Mouse (Mus musculus): ENCODE measurements around the gene Opn4. TPM values are rescaled to one million over a fixed set of nuclear protein-coding genes. Genes with fewer than 3 reads are reported as not detected.

The Opn4 gene
- not detected for total RNA-seq (2021)
- long read RNA-seq, experiment 1, result 0 reads
- long read RNA-seq, experiment 2, result 0 reads

- no peak for DNase-seq
Measured at GRCm38 (mm10) chr14:34599941-34600340, at the start of gene Opn4. Gene Opn4 (minus strand): TSS chr14:34600142.

DNA sequence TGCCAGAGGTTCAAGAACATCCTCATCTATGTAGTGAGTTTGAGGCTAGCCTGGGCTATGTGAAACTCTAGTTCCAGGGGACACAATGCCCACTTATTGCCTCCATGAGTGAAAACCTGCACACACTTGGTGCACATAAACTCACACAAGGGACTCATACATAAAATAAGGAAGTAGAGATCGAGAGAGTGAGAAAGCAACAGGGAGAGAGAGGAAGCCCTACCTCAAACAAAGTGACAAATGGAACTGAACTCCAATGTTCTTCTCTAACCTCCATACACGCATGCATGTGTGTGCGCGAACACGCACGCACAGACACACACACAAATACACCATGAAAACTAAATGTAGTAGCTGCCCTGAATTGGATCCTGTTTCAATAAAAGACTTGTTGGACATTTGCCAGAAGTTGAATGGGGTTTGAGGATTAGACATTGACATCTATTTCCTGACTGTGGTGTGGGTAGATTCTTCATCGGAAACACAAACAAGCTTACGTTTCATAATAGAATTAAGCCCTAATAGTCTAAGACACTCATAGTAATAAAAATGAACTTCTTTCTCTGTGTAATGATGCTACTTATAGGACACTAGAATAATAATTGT lies 48.0 kb upstream of the Opn4 start:
- DNase-seq, result no peak

- no peak for DNase-seq
Measured at GRCm38 (mm10) chr14:34644140-34644539, 44.2 kb upstream of the Opn4 start.

DNA sequence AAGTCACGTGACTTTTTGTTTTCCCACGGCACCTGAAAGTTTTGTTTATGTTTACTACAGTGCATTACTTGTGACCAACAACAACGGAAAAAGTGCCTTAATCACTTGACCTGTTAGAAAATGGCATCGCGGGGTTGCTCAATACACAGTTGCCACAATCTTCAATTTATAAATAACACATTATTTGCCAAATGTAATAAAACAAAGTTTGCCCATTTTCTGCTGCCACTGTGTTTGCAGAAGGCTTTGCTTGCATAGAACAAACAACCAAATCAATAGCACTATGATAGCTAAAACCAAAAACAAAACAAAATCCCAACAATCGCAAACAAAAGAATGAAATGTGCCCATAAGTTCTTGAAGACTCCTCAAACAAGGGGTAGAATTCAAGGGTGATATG lies 35.8 kb upstream of the Opn4 start:
- no peak for DNase-seq

GRCm38 (mm10) chr14:34635192-34635591 lies 35.2 kb upstream of the Opn4 start:
- no peak for DNase-seq

DNA sequence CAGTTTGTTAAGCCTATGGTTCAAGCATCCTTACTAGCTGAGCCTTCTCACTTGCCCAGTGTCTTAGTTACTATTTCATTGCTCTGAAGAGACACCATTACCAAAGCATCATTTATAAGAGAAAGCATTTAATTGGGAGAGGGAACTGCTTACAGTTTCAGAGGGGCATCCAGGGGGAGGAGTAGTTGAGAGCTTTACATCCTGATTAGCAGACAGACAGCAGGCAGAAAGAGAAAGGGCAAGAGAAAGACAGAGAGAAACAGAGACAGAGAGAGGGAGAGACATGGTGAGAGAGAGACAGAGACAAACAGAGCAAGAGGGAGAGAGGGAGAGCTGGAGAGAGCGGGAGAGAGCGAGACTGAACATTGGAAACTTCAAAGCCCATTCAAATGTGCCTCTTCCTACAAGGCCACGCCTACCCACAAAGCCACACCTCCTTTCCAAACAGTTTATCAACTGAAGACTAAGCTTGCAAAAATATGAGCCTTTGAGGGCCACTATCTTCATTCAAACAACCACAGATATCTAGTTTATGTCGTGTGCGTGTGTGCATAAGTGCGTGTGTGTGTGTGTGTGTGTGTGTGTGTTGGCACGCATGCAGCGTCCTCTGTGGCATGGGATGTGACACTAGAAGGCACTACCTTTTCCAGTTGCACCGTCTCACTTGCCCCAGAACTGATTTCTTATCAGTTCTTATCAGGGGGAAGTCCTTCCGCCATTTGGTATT lies 32.9 kb upstream of the Opn4 start:
- no peak for DNase-seq

GRCm38 (mm10) chr14:34626824-34627223 lies 26.9 kb upstream of the Opn4 start:
- DNase-seq, result no peak

DNA sequence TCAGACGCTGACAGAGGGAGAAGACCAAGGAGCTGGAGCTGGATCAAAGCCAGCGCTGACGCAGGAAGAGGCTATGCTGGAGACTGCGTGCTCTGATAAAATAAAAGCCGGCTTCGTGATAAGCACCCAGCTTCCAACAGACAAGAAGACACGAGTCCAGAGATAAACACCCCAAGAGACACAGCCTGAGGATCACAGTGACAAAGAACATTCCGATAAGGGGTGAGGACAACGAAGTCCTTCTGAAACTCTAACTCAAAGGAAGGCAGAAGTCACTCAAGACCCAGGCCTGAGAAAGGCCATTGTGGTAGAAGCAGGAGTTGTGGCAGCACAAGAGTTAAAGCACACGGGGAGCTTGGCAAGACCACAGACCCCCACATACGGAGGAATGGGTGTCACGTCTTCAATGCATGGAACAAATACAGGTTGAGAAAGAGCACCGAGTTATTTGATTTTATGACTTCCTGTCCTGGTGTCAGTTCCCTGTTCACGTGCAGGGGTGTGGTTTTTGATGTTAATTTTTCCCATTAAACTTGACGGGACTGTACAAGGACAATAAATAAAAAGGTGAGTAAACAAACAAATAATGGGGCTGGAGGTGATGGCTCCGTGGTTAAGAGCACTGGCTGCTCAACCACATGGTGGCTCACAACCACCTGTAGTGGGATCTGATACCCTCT lies 23.7 kb upstream of the Opn4 start:
- DNase-seq, result peak; percentile 55 to 62

DNA sequence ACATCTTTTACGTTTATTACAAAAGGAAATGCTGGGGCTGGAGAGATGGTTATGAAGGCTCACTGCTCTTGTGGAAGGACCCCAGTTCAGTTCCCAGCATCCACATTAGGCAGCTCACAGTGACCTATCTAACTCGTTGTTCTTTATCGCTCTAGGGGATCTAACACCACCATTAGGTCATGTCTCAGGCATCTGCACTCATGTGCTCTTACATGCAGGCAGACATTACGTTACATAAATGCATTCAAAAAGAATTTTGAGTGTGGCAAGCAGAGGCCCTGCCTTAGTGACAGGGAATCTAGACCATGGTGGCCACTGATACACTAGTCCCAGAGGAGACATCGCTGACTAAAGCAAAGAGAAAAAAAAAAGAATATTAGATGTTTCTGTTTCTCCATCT lies 23.1 kb upstream of the Opn4 start:
- no peak for DNase-seq

DNA sequence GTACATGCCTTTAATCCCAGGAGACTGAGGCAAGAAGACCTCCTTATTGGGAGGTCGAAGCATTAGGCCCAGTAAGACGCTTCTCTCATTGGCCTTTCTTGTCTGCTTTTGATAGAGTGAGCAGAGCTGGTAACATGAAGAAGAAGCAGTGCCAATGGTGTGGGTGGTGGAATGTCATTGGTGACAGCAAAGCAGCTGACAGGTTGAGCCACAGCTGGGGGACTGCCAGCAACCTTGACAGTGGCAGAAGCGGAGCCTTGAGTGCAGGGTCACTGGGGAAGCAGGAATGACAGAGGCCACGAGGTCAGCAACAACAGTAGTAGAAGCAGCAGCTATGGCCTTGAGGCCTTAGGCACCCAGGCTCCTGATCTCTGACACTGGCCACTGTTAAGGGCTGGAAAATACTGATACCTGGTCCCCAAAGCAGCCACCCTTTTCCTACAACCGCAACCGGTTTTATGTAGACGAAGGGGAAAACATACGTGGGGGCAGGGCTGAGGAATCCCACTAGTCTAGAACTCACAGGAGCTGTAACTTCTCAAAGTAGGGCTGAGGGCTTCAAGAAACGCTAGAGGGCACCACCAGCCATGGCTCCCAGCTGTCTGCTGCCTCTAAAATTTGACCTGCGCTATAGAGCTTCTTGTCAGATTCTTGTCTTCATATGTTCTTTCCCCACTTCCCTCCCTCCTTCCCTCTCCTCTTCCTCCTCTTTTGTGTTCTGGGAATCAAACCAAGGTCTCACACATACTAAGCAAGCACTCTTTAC lies 20.9 kb upstream of the Opn4 start:
- DNase-seq, result peak; percentile 85 to 89

DNA sequence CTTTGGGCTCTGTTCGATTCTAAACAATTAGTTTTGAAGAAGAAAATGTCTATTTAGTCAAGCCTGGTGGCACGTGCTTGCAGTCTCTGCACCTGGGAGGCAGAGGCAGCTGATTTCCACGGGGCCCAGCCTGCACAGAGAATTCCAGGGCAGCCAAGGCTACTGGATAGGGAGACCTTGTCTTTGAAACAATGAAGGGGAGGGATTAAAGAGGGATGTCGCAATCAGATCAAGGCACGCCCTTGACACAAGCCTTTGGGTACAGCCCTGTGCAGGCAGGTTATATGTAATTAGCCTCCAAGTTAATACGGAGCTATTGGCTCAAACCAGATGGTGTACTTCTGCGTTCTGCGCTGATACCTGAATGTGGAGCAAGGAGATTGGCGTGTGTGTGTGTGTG lies 18.9 kb upstream of the Opn4 start:
- peak; percentile 46 to 63 for DNase-seq

DNA sequence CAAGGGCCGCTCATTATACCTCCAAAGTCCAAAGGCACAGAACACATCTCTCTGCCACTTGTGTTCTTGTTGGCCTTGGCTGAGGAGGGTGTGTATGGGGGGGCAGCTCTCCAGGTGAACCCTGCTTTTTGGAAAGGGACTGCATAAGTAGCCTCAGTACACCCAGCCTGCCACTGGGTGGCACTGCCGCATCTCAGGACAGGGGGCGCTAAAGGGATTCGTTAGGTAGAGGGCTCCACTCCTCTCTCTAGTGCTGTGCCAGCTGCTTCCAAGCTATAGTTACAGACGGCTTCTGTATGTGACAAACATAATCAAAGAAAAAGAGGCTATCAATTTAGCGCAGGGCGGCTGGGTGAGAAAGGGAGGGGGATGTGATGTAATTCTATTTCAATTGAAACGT lies 16.9 kb upstream of the Opn4 start:
- peak; percentile 89 to 90 for DNase-seq

- DNase-seq, result no peak
Measured at GRCm38 (mm10) chr14:34615625-34616024, 15.7 kb upstream of the Opn4 start.

DNA sequence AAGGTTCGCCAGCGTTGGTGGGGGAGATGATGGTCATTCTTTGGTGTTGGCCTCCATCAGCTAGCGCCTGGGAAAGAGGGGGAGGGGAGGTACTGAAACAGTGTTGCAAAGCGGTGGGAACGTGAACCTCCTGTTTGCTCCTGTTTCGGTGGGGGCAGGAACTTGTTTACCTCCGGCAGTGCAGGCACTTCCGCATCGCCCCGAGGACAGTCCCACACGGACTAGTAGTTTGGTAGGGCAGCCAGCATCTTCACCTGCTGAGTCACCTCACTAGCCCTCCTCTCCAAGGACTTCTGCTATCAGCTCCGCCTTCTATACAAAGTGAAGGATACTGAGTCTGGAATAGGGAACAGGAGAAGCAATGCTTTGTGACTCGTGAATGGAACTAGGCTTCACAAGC lies 15.1 kb upstream of the Opn4 start:
- peak in 1 of 2 experiments; percentile 39 for DNase-seq

GRCm38 (mm10) chr14:34614551-34614950 lies 14.6 kb upstream of the Opn4 start:
- no peak for DNase-seq

- no peak for DNase-seq
Measured at GRCm38 (mm10) chr14:34613523-34613922, 13.6 kb upstream of the Opn4 start.

- DNase-seq, result peak; percentile 32 to 38
Measured at GRCm38 (mm10) chr14:34612222-34612621, 12.3 kb upstream of the Opn4 start.

- DNase-seq, result no peak
Measured at GRCm38 (mm10) chr14:34611591-34611990, 11.6 kb upstream of the Opn4 start.

DNA sequence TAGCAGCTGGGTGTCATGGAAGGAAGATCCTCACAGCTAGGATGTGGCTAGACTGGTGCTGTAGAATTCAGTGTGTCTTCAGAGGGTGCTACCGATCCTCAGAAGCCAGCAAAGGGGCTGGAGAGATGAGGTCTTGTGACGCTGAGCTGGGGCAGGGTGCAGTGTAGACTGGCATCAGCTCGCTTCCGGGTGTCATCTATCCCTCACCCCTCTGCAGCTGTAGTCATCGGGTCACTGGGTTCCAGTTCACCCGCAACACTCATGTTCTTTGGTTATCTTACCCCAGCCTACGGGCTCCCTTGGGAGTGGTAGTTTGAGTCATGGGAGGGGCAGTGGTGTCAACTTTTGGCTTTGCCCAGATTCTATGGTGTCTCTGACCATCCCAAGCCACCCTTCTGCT lies 2.0 kb upstream of the Opn4 start:
- DNase-seq, result no peak

DNA sequence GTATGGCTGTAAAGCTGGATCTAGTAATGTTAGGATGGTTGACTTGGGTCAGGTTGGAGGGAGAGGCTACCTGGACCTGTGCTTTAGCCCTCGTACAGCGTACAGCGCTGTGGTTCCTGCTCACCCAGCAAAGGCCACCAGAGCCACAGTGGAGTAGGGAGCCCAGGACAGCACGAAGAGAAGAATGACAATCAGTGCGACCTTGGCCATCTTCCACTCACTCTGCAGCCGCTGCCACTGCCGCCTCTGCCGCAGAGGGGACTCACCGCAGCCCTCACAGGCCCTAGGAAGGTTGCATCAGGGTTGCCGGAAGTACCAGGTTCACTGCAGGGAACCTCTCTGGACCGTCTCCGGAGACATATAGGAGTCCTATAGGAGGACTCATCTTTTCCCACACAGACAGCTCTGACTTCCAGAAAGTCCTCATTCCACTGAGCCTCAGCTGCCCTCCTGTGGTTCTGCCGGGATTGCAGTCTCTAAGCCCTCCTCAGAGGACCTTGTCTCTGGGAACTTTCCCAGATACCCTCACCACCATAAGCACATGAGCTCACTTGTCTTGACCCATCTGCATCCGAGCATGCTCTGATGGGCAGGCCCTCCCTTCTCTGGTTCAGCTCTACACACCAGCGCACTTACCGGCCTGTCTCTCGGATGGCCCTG lies 4.2 kb downstream of the Opn4 start:
- DNase-seq, result peak; percentile 61

GRCm38 (mm10) chr14:34591741-34592535 lies 8.0 kb downstream of the Opn4 start:
- no peak for DNase-seq

All from adrenal gland, postnatal 36 days (tissue).